Mouse (Mus musculus) liver, postnatal 0 days (tissue): Measurements from ENCODE around the gene Krt7.

Experiments used
- CTCF ChIP-seq: sonication (generic); IDR thresholded peaks from 2 replicates; pipeline ENCODE4 v1.5.1; 2016; ENCODE audit warnings: antibody characterized with exemption, low read depth
- EP300 ChIP-seq: IDR thresholded peaks from 2 replicates; pipeline ENCODE4 v1.6.1; 2016; ENCODE audit warnings: antibody characterized with exemption, low read depth, mild to moderate bottlenecking

GRCm38 (mm10) chr15:101418950-101419349 is 8.1 kb downstream of the Krt7 start:
- no peak for TF ChIP-seq EP300
- TF ChIP-seq CTCF = no peak
